Mouse (Mus musculus): ENCODE results near the gene Tmem184b. TPM values are rescaled to one million over a fixed set of nuclear protein-coding genes. Genes with fewer than 3 reads are reported as not detected.
A peak's percentile ranks its signal among the peaks of the same experiment; 100 is the strongest.

Gene Tmem184b
- total and polyA plus RNA-seq, 3 experiments = 7.1 to 42.7 (median 21.1) TPM

DNA sequence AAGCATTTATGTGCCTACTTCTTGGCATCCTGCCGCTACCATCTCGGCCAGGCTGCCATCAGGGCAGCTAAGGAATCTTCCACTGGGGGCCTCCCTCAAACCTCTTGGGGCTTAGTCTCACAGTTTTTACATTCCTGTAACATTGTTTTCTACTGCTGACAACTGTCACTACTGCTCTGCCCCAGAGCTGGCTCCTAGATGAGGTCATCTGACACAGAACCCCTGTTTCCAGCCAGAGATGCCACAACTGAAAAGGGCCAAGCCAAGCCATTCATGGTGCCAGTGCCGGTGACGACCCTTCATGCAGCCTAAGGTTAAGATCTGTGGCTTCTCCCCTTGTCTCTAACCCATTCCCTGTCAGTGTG is 79.6 kb downstream of the Tmem184b start (continued):
- no peak for TF ChIP-seq MEF2A (IDR thresholded peaks at IDR 0.05; ENCODE audit: borderline replicate concordance, low read depth, low read length)
- TF ChIP-seq RCOR1 (conservative IDR thresholded peaks at IDR 0.05; ENCODE audit: low read depth, low read length) = no peak
- no peak; the same call in 1 of the 2 replicates for TF ChIP-seq CHD2 (IDR thresholded peaks at IDR 0.05; ENCODE audit: low read length)
- no peak for TF ChIP-seq ZNF384 (IDR thresholded peaks at IDR 0.05; ENCODE audit: low read depth, low read length)
- no peak for TF ChIP-seq POLR2AphosphoS2 (IDR thresholded peaks at IDR 0.05; ENCODE audit: low read depth, low read length)
- no peak for TF ChIP-seq MYC (IDR thresholded peaks at IDR 0.05; ENCODE audit: low read depth, low read length)
- no peak for TF ChIP-seq SMC3 (IDR thresholded peaks at IDR 0.05; ENCODE audit: low read depth, low read length)
- no peak for TF ChIP-seq NELFE (IDR thresholded peaks at IDR 0.05; ENCODE audit: low read depth, low read length)
- peak; percentile 58; the same call in 1 of the 2 replicates for TF ChIP-seq JUN (IDR thresholded peaks at IDR 0.05; ENCODE audit: insufficient read depth, low read depth, low read length)
- TF ChIP-seq MXI1 (IDR thresholded peaks at IDR 0.05; ENCODE audit: low read depth, low read length) = no peak
- TF ChIP-seq ZC3H11A (IDR thresholded peaks at IDR 0.05; ENCODE audit: low read depth, low read length) = no peak

- Histone ChIP-seq H3K9ac (ENCODE audit: insufficient read depth, low read depth) (peak overlapping the region; percentile 32), H3K9me3 (replicated peaks; ENCODE audit: low read length) (no peaks in the 10 kb centered on the region), H3K36me3 (replicated peaks in 1 of 2; ENCODE audit: control insufficient read depth in 1 of 2, insufficient read depth in 1 of 2, low read length in 1 of 2) (peaks cover 16 to 25% of the 10 kb centered on the region in 2 experiments), H3K4me1 (ENCODE audit: control insufficient read depth in 1 of 2, insufficient read depth in 2 of 2) (peaks cover 25 to 69% of the 10 kb centered on the region in 2 experiments), H3K4me3 (replicated peaks in 1 of 3; ENCODE audit: low read depth in 2 of 3, low read length in 2 of 3, poor library complexity in 1 of 3) (peak overlapping the region; percentile 39 to 50 (median 40)), H3K79me2 (replicated peaks; ENCODE audit: control insufficient read depth, extremely low read depth, insufficient read depth, poor library complexity, severe bottlenecking) (peaks cover 30% of the 10 kb centered on the region), H3K27me3 (replicated peaks) (no peaks in the 10 kb centered on the region), H3K27ac (ENCODE audit: insufficient read depth, low read depth) (peak overlapping the region; percentile 97), H3K4me2 (ENCODE audit: insufficient read depth, low read depth, poor library complexity, severe bottlenecking) (peak overlapping the region; percentile 77)
- TF ChIP-seq BHLHE40 (IDR thresholded peaks at IDR 0.05; ENCODE audit: low read depth, low read length) (peak; percentile 68), ZC3H11A (IDR thresholded peaks at IDR 0.05; ENCODE audit: low read depth, low read length) (no peak), UBTF (IDR thresholded peaks at IDR 0.05; ENCODE audit: low read depth, low read length) (no peak), EP300 (IDR thresholded peaks at IDR 0.05; ENCODE audit: low read length) (peak; percentile 79), PAX5 (IDR thresholded peaks at IDR 0.05; ENCODE audit: low read length) (no peak), RAD21 (IDR thresholded peaks at IDR 0.05; ENCODE audit: low read depth, low read length) (no peak; the same call in 1 of the 2 replicates), SMC3 (IDR thresholded peaks at IDR 0.05; ENCODE audit: low read depth, low read length) (no peak; the same call in 1 of the 2 replicates), POLR2A (IDR thresholded peaks at IDR 0.05; ENCODE audit: low read depth, low read length) (peak; percentile 68), CTCF (conservative IDR thresholded peaks at IDR 0.05 in 1 of 2, IDR thresholded peaks at IDR 0.05 in 1 of 2; ENCODE audit: low read depth in 2 of 2, low read length in 2 of 2) (peak in 1 of 2 experiments; percentile 14; a peak in 1 of 4 replicates), TBP (conservative IDR thresholded peaks at IDR 0.05; ENCODE audit: low read depth, low read length) (peak; percentile 69; the same call in 1 of the 2 replicates), JUN (IDR thresholded peaks at IDR 0.05; ENCODE audit: insufficient read depth, low read depth, low read length) (no peak; the same call in 1 of the 2 replicates), JUND (conservative IDR thresholded peaks at IDR 0.05; ENCODE audit: low read depth, low read length) (0 out of 2 replicates have a peak, but pooled peaks have one; percentile 30), KAT2A (IDR thresholded peaks at IDR 0.05; ENCODE audit: insufficient replicate concordance, low read length) (0 out of 2 replicates have a peak, but pooled peaks have one; percentile 39), TCF12 (IDR thresholded peaks at IDR 0.05; ENCODE audit: low read depth, low read length) (peak; percentile 94), ZMIZ1 (IDR thresholded peaks at IDR 0.05; ENCODE audit: low read depth, low read length) (peak; percentile 25; the same call in 1 of the 2 replicates), MYC (IDR thresholded peaks at IDR 0.05; ENCODE audit: low read depth, low read length) (peak; percentile 75), MEF2A (IDR thresholded peaks at IDR 0.05; ENCODE audit: borderline replicate concordance, low read depth, low read length) (peak; percentile 78), ELF1 (IDR thresholded peaks at IDR 0.05; ENCODE audit: low read depth, low read length) (peak; percentile 91), NELFE (IDR thresholded peaks at IDR 0.05; ENCODE audit: low read depth, low read length) (0 out of 2 replicates have a peak, but pooled peaks have one; percentile 43), POLR2AphosphoS2 (IDR thresholded peaks at IDR 0.05; ENCODE audit: low read depth, low read length) (no peak), CHD1 (IDR thresholded peaks at IDR 0.05; ENCODE audit: low read depth, low read length) (peak; percentile 3; the same call in 1 of the 2 replicates), HCFC1 (IDR thresholded peaks at IDR 0.05; ENCODE audit: low read depth, low read length) (peak; percentile 42; the same call in 1 of the 2 replicates), ETS1 (conservative IDR thresholded peaks at IDR 0.05; ENCODE audit: low read depth, low read length) (peak; percentile 89), RCOR1 (conservative IDR thresholded peaks at IDR 0.05; ENCODE audit: low read depth, low read length) (peak; percentile 55; the same call in 1 of the 2 replicates), CHD2 (IDR thresholded peaks at IDR 0.05; ENCODE audit: low read length) (peak; percentile 62; the same call in 1 of the 2 replicates), MAFK (IDR thresholded peaks at IDR 0.05; ENCODE audit: insufficient replicate concordance, low read length) (peak; percentile 63; the same call in 1 of the 2 replicates), MXI1 (IDR thresholded peaks at IDR 0.05; ENCODE audit: low read depth, low read length) (peak; percentile 14; the same call in 1 of the 2 replicates), SIN3A (IDR thresholded peaks at IDR 0.05; ENCODE audit: low read length) (peak; percentile 59; the same call in 1 of the 2 replicates), MAZ (IDR thresholded peaks at IDR 0.05; ENCODE audit: low read depth, low read length) (peak; percentile 54; the same call in 1 of the 2 replicates), ZNF384 (IDR thresholded peaks at IDR 0.05; ENCODE audit: low read depth, low read length) (peak; percentile 88), ZKSCAN1 (IDR thresholded peaks at IDR 0.05; ENCODE audit: borderline replicate concordance, low read depth, low read length) (no peak)
- in situ Hi-C loops (cut with MboI; ENCODE audit: low pct_ligation_motif_present, low pct_unique_long_range_greater_than_20kb, low sequenced_read_pairs) (loop anchor here (5.0 kb wide), 1 partner anchor 36 kb away; the partner anchor contains the start of gene Baiap2l2), dilution Hi-C loops (cut with MboI; ENCODE audit: extremely low pct_ligation_motif_present, extremely low pct_unique_long_range_greater_than_20kb, low sequenced_read_pairs) (no loop called here)
- peak; percentile 87 for DNase-seq (ENCODE audit: extremely low read depth)
Measured at GRCm38 (mm10) chr15:79322991-79323790, 80.2 kb downstream of the Tmem184b start.
